Mouse (Mus musculus): ENCODE results near the gene Synrg. TPM values are rescaled to one million over a fixed set of nuclear protein-coding genes. Genes with fewer than 3 reads are reported as not detected.

The Synrg gene
- 29.2 and 31.1 TPM in 2 replicates for polyA plus RNA-seq (2016; fragmentation: Nextera tagmentation; extraction: Ambion mirVana)

GRCm38 (mm10) chr11:83963991-83964921 is at the start of gene Synrg:
Gene Synrg (plus strand): TSS chr11:83964428.
- Histone ChIP-seq H3K4me1 (peaks cover 24% of the 10 kb centered on the region), H3K9ac (peak within 1 kb of the TSS; percentile 91), H3K4me2 (replicated peaks) (peak within 1 kb of the TSS; percentile 53), H3K36me3 (peaks cover 32% of the 10 kb centered on the region), H3K27ac (peak within 1 kb of the TSS; percentile 91), H3K4me3 (peak within 1 kb of the TSS; percentile 74), H3K9me3 (replicated peaks) (no peaks in the 10 kb centered on the region), H3K27me3 (no peaks in the 10 kb centered on the region)
- peak; percentile 96 for ATAC-seq (ENCODE audit: low FRiP score)
- 3% methylated on average over 53 of the region's 76 CpGs for WGBS

GRCm38 (mm10) chr11:83914501-83914900 is 49.7 kb upstream of the Synrg start:
- Histone ChIP-seq H3K36me3 (no peaks in the 10 kb centered on the region), H3K27ac (no peak overlapping the region), H3K4me3 (no peak overlapping the region), H3K9me3 (replicated peaks) (no peaks in the 10 kb centered on the region), H3K4me2 (replicated peaks) (no peak overlapping the region), H3K27me3 (0 out of 2 replicates have a peak, but pooled peaks cover 5% of the 10 kb centered on the region), H3K4me1 (no peaks in the 10 kb centered on the region), H3K9ac (no peak overlapping the region)
- 88% methylated on average over 4 of the region's 4 CpGs for WGBS
- ATAC-seq (ENCODE audit: low FRiP score): no peak

- H3K4me1 ChIP-seq: no peaks in the 10 kb centered on the region; the same call in 1 of the 2 replicates
- H3K9me3 ChIP-seq (replicated peaks): no peaks in the 10 kb centered on the region
- H3K4me3 ChIP-seq: no peak overlapping the region
- ATAC-seq (ENCODE audit: low FRiP score): no peak
- H3K4me2 ChIP-seq (replicated peaks): no peak overlapping the region
- H3K27ac ChIP-seq: no peak overlapping the region
- H3K36me3 ChIP-seq: no peaks in the 10 kb centered on the region
- H3K9ac ChIP-seq: no peak overlapping the region
- peaks cover 14% of the 10 kb centered on the region; the same call in 1 of the 2 replicates for H3K27me3 ChIP-seq
- WGBS: 79% methylated on average over 2 of the region's 2 CpGs
These were observed 41.6 kb upstream of the Synrg start for GRCm38 (mm10) chr11:83922600-83922999.

- H3K27me3 ChIP-seq: peaks cover 7% of the 10 kb centered on the region; the same call in 1 of the 2 replicates
- no peak for ATAC-seq (ENCODE audit: low FRiP score)
- no peak overlapping the region for H3K27ac ChIP-seq
- H3K4me3 ChIP-seq: no peak overlapping the region
- no peak overlapping the region for H3K9ac ChIP-seq
- no peak overlapping the region for H3K4me2 ChIP-seq (replicated peaks)
- no peaks in the 10 kb centered on the region; the same call in 1 of the 2 replicates for H3K4me1 ChIP-seq
- no peaks in the 10 kb centered on the region for H3K36me3 ChIP-seq
- no peaks in the 10 kb centered on the region for H3K9me3 ChIP-seq (replicated peaks)
- 58% methylated on average over 3 of the region's 3 CpGs for WGBS
These were observed 37.1 kb upstream of the Synrg start for GRCm38 (mm10) chr11:83927097-83927496.

- Histone ChIP-seq H3K27ac (no peak overlapping the region), H3K4me1 (no peaks in the 10 kb centered on the region), H3K9me3 (replicated peaks) (no peaks in the 10 kb centered on the region), H3K27me3 (no peaks in the 10 kb centered on the region), H3K36me3 (no peaks in the 10 kb centered on the region), H3K4me3 (no peak overlapping the region), H3K9ac (no peak overlapping the region), H3K4me2 (replicated peaks) (no peak overlapping the region)
- no peak for ATAC-seq (ENCODE audit: low FRiP score)
- WGBS: 86% methylated on average over 10 of the region's 10 CpGs
These were observed 31.6 kb upstream of the Synrg start for GRCm38 (mm10) chr11:83932506-83933106.

- H3K9me3 ChIP-seq (replicated peaks): no peaks in the 10 kb centered on the region
- no peak overlapping the region for H3K4me3 ChIP-seq
- H3K27ac ChIP-seq: no peak overlapping the region
- H3K4me1 ChIP-seq: no peaks in the 10 kb centered on the region
- no peaks in the 10 kb centered on the region for H3K27me3 ChIP-seq
- ATAC-seq (ENCODE audit: low FRiP score): no peak
- no peak overlapping the region for H3K9ac ChIP-seq
- WGBS: 90% methylated on average over 4 of the region's 4 CpGs
- H3K36me3 ChIP-seq: no peaks in the 10 kb centered on the region
- no peak overlapping the region for H3K4me2 ChIP-seq (replicated peaks)
These were observed 30.9 kb upstream of the Synrg start for GRCm38 (mm10) chr11:83933376-83933775.

- Histone ChIP-seq H3K4me1 (no peaks in the 10 kb centered on the region), H3K9me3 (replicated peaks) (no peaks in the 10 kb centered on the region), H3K9ac (no peak overlapping the region), H3K4me3 (no peak overlapping the region), H3K36me3 (no peaks in the 10 kb centered on the region), H3K27ac (no peak overlapping the region), H3K4me2 (replicated peaks) (no peak overlapping the region), H3K27me3 (peaks cover 11% of the 10 kb centered on the region; the same call in 1 of the 2 replicates)
- ATAC-seq (ENCODE audit: low FRiP score): no peak
- 29% methylated on average over 7 of the region's 7 CpGs for WGBS
These were observed 28.1 kb upstream of the Synrg start for GRCm38 (mm10) chr11:83935986-83936665.

- H3K36me3 ChIP-seq: 0 out of 2 replicates have a peak, but pooled peaks cover under 1% of the 10 kb centered on the region
- no peak overlapping the region for H3K4me3 ChIP-seq
- ATAC-seq (ENCODE audit: low FRiP score): no peak
- 83% methylated on average over 8 of the region's 8 CpGs for WGBS
- H3K4me2 ChIP-seq (replicated peaks): no peak overlapping the region
- no peak overlapping the region for H3K27ac ChIP-seq
- H3K9me3 ChIP-seq (replicated peaks): no peaks in the 10 kb centered on the region
- H3K9ac ChIP-seq: no peak overlapping the region
- H3K4me1 ChIP-seq: peaks cover 7% of the 10 kb centered on the region
- H3K27me3 ChIP-seq: peaks cover 11% of the 10 kb centered on the region; the same call in 1 of the 2 replicates
These were observed 25.7 kb upstream of the Synrg start for GRCm38 (mm10) chr11:83938556-83938955.

- peaks cover 37% of the 10 kb centered on the region for H3K36me3 ChIP-seq
These were observed 22.0 kb upstream of the Synrg start, which contains the start of gene Ddx52 for GRCm38 (mm10) chr11:83941950-83942840. Gene Ddx52 (plus strand): TSS chr11:83942062.

GRCm38 (mm10) chr11:83956822-83957221 is 7.4 kb upstream of the Synrg start:
- ATAC-seq (ENCODE audit: low FRiP score): no peak
- Histone ChIP-seq H3K36me3 (peaks cover 86% of the 10 kb centered on the region), H3K4me3 (no peak overlapping the region), H3K27me3 (no peaks in the 10 kb centered on the region), H3K4me2 (replicated peaks) (no peak overlapping the region), H3K9ac (no peak overlapping the region), H3K9me3 (replicated peaks) (no peaks in the 10 kb centered on the region), H3K4me1 (no peaks in the 10 kb centered on the region), H3K27ac (no peak overlapping the region)
- 97% methylated on average over 2 of the region's 2 CpGs for WGBS

More at GRCm38 (mm10) chr11:83941950-83942840, 22.0 kb upstream of the Synrg start, which contains the start of gene Ddx52:
- Histone ChIP-seq H3K27ac (peak within 1 kb of the TSS; percentile 66), H3K27me3 (peaks cover 11% of the 10 kb centered on the region; the same call in 1 of the 2 replicates), H3K4me3 (peak within 1 kb of the TSS; percentile 80), H3K9ac (peak within 1 kb of the TSS; percentile 72), H3K4me1 (peaks cover 7% of the 10 kb centered on the region), H3K4me2 (replicated peaks) (peak within 1 kb of the TSS; percentile 72), H3K9me3 (replicated peaks) (no peaks in the 10 kb centered on the region)
- 1% methylated on average over 49 of the region's 49 CpGs for WGBS
- peak; percentile 78 for ATAC-seq (ENCODE audit: low FRiP score)

- no peak overlapping the region for H3K4me3 ChIP-seq
- peaks cover 47% of the 10 kb centered on the region for H3K36me3 ChIP-seq
- H3K9ac ChIP-seq: no peak overlapping the region
- H3K4me1 ChIP-seq: peaks cover 18% of the 10 kb centered on the region
- H3K9me3 ChIP-seq (replicated peaks): no peaks in the 10 kb centered on the region
- no peaks in the 10 kb centered on the region for H3K27me3 ChIP-seq
- no peak overlapping the region for H3K27ac ChIP-seq
- no peak overlapping the region for H3K4me2 ChIP-seq (replicated peaks)
- WGBS: 92% methylated on average over 3 of the region's 3 CpGs
- ATAC-seq (ENCODE audit: low FRiP score): no peak
These were observed 2.2 kb upstream of the Synrg start for GRCm38 (mm10) chr11:83961983-83962382.
